Mouse (Mus musculus) kidney, embryonic 16.5 days (tissue): ENCODE data around the gene Fam214a. TPM values are rescaled to one million over a fixed set of nuclear protein-coding genes. Genes with fewer than 3 reads are reported as not detected.

Experiments
- ATAC-seq: fragments of 200-750 bp; cut with Nextera tagmentation; 2 replicates; pipeline ENCODE4 v1.8.0; 2017; ENCODE audit warnings: moderate TSS enrichment; ENCODE audit not compliant: low FRiP score, low TSS enrichment
- H3K27ac ChIP-seq: fragments of 300-500 bp; sonication (generic); 2 replicates; pipeline ENCODE4 v1.5.1; 2014; ENCODE audit warnings: low read length
- H3K27me3 ChIP-seq: fragments of 300-500 bp; sonication (generic); 2 replicates; pipeline ENCODE4 v1.6.1; 2014; ENCODE audit warnings: low read length, control low read depth, mixed read lengths; ENCODE audit not compliant: insufficient read depth
- H3K36me3 ChIP-seq: fragments of 300-500 bp; sonication (generic); 2 replicates; pipeline ENCODE4 v1.6.1; 2014; ENCODE audit warnings: low read length, control low read depth, mixed read lengths; ENCODE audit not compliant: insufficient read depth
- H3K4me1 ChIP-seq: fragments of 300-500 bp; sonication (generic); 2 replicates; pipeline ENCODE4 v1.6.1; 2014; ENCODE audit warnings: low read length, control low read depth, mixed read lengths; ENCODE audit not compliant: insufficient read depth
- H3K4me2 ChIP-seq: fragments of 300-500 bp; sonication (generic); replicated peaks from 2 replicates; pipeline ENCODE4 v1.6.1; 2014; ENCODE audit warnings: low read depth, low read length
- H3K4me3 ChIP-seq: fragments of 300-500 bp; sonication (generic); 2 replicates; pipeline ENCODE4 v1.5.1; 2014; ENCODE audit warnings: mild to moderate bottlenecking, low read length
- H3K9ac ChIP-seq: fragments of 300-500 bp; sonication (generic); replicated peaks from 2 replicates; pipeline ENCODE4 v1.6.1; 2014; ENCODE audit warnings: low read length
- H3K9me3 ChIP-seq: fragments of 300-500 bp; sonication (generic); 2 replicates; pipeline ENCODE4 v1.6.1; 2016; ENCODE audit warnings: low read length, control low read depth
- WGBS: fragments of 180-500 bp; shearing (Covaris S2); extraction: QIAGEN DNeasy Blood & Tissue Kit; methylation state at CpG from one replicate; pipeline ENCODE4 v1.1.7; 2014; 5-methylcytosine and 5-hydroxymethylcytosine counted together
- polyA plus RNA-seq: library from polyadenylated mRNA; unstranded; fragments of >200 nt; fragmentation: Nextera tagmentation; extraction: Ambion mirVana; gene quantifications from 2 replicates; pipeline ENCODE4 v1.2.1, GENCODE M21; 2015

The Fam214a gene
- polyA plus RNA-seq, 1 experiment from 2014 or later, result 13.6 TPM

GRCm38 (mm10) chr9:74921422-74921821, 31.3 kb upstream of the Fam214a start:
- H3K27ac ChIP-seq, result no peak overlapping the region
- H3K4me1 ChIP-seq, result peaks cover 11% of the 10 kb centered on the region; the same call in 1 of the 2 replicates
- H3K27me3 ChIP-seq, result no peaks in the 10 kb centered on the region
- no peak overlapping the region for H3K4me3 ChIP-seq
- no peak overlapping the region for H3K9ac ChIP-seq
- 35% methylated on average over 1 of the region's 1 CpGs for WGBS
- no peak overlapping the region for H3K4me2 ChIP-seq
- ATAC-seq, result 0 out of 2 replicates have a peak, but pooled peaks have one; percentile 33
- peaks cover 6% of the 10 kb centered on the region for H3K9me3 ChIP-seq
- H3K36me3 ChIP-seq, result no peaks in the 10 kb centered on the region

DNA sequence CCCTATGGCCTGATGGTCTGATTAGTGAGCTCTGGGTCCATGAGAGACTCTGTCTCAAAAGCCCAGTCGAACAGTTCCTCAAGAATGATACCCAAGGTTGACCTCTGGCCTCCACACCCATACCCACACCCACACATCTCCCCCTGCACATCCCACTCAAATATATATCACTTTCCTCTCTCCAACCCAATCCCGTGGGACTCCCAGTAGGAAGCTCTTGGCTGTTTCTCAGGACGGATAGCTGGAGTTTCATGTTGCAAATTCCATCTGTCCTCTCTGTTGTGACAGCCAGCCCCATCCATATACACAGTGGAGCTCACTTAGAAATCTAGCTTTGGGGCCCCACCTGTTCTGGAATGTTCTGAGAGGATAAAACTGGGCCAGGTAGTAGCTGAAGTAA, 29.8 kb upstream of the Fam214a start:
- WGBS, result 14% methylated on average over 3 of the region's 3 CpGs
- ATAC-seq, result peak; percentile 52; the same call in 1 of the 2 replicates

GRCm38 (mm10) chr9:74923291-74923977, 29.2 kb upstream of the Fam214a start:
- no peaks in the 10 kb centered on the region for H3K27me3 ChIP-seq
- WGBS, result 80% methylated on average over 6 of the region's 6 CpGs
- ATAC-seq, result peak; percentile 8; the same call in 1 of the 2 replicates
- H3K4me2 ChIP-seq, result no peak overlapping the region
- H3K9ac ChIP-seq, result no peak overlapping the region
- H3K36me3 ChIP-seq, result no peaks in the 10 kb centered on the region
- peaks cover 11% of the 10 kb centered on the region; the same call in 1 of the 2 replicates for H3K4me1 ChIP-seq
- no peaks in the 10 kb centered on the region for H3K9me3 ChIP-seq
- no peak overlapping the region for H3K27ac ChIP-seq
- no peak overlapping the region for H3K4me3 ChIP-seq

More for the DNA sequence above, 29.8 kb upstream of the Fam214a start:
- Histone ChIP-seq H3K4me3 (no peak overlapping the region), H3K27me3 (no peaks in the 10 kb centered on the region), H3K36me3 (no peaks in the 10 kb centered on the region), H3K4me1 (peaks cover 11% of the 10 kb centered on the region; the same call in 1 of the 2 replicates), H3K9ac (no peak overlapping the region), H3K9me3 (no peaks in the 10 kb centered on the region), H3K4me2 (no peak overlapping the region), H3K27ac (no peak overlapping the region)

- Histone ChIP-seq H3K4me2 (no peak overlapping the region), H3K27ac (no peak overlapping the region), H3K4me3 (no peak overlapping the region), H3K9me3 (no peaks in the 10 kb centered on the region), H3K36me3 (no peaks in the 10 kb centered on the region), H3K27me3 (no peaks in the 10 kb centered on the region), H3K9ac (no peak overlapping the region), H3K4me1 (peaks cover 11% of the 10 kb centered on the region; the same call in 1 of the 2 replicates)
- WGBS, result 78% methylated on average over 10 of the region's 10 CpGs
- ATAC-seq, result no peak
Observed at GRCm38 (mm10) chr9:74925220-74925769, 27.4 kb upstream of the Fam214a start.

DNA sequence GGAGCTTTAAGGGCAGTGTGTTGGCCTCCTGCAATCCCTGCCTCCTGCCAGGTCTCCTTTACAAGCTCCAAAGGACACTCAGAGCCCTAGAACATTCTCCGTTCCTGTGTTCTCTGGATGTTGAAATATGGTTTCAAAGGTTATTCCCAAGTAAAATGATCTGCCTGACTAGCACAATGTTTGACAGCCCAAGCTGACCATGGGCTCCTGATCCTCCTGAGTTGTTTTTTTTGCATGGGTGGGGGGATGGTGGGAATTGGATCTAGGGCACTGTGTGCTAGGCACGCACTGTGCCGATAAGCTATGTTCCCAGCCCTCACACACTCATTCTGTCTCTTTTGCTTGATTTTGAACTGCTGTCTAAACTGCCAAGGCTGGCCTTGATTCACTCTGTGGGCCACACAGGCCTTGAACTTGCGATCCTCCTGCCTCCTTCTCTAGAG, 22.7 kb upstream of the Fam214a start:
- no peak overlapping the region for H3K27ac ChIP-seq
- WGBS, result 68% methylated on average over 4 of the region's 4 CpGs
- H3K9me3 ChIP-seq, result no peaks in the 10 kb centered on the region
- no peak overlapping the region for H3K4me2 ChIP-seq
- no peak overlapping the region for H3K4me3 ChIP-seq
- H3K27me3 ChIP-seq, result no peaks in the 10 kb centered on the region
- no peaks in the 10 kb centered on the region for H3K36me3 ChIP-seq
- ATAC-seq, result no peak
- no peak overlapping the region for H3K9ac ChIP-seq
- H3K4me1 ChIP-seq, result no peaks in the 10 kb centered on the region

- H3K9ac ChIP-seq, result no peak overlapping the region
- 90% methylated on average over 5 of the region's 5 CpGs for WGBS
- no peaks in the 10 kb centered on the region for H3K27me3 ChIP-seq
- H3K9me3 ChIP-seq, result no peaks in the 10 kb centered on the region
- H3K4me1 ChIP-seq, result no peaks in the 10 kb centered on the region
- no peak overlapping the region for H3K4me2 ChIP-seq
- no peak for ATAC-seq
- no peaks in the 10 kb centered on the region for H3K36me3 ChIP-seq
- no peak overlapping the region for H3K4me3 ChIP-seq
- no peak overlapping the region for H3K27ac ChIP-seq
Observed at GRCm38 (mm10) chr9:74930653-74931052, 22.0 kb upstream of the Fam214a start.

GRCm38 (mm10) chr9:74935289-74935688, 17.4 kb upstream of the Fam214a start:
- H3K4me1 ChIP-seq, result no peaks in the 10 kb centered on the region
- 63% methylated on average over 3 of the region's 3 CpGs for WGBS
- no peak overlapping the region for H3K4me3 ChIP-seq
- H3K4me2 ChIP-seq, result no peak overlapping the region
- no peak overlapping the region for H3K27ac ChIP-seq
- no peaks in the 10 kb centered on the region for H3K36me3 ChIP-seq
- no peak for ATAC-seq
- no peaks in the 10 kb centered on the region for H3K27me3 ChIP-seq
- no peak overlapping the region for H3K9ac ChIP-seq
- no peaks in the 10 kb centered on the region for H3K9me3 ChIP-seq

DNA sequence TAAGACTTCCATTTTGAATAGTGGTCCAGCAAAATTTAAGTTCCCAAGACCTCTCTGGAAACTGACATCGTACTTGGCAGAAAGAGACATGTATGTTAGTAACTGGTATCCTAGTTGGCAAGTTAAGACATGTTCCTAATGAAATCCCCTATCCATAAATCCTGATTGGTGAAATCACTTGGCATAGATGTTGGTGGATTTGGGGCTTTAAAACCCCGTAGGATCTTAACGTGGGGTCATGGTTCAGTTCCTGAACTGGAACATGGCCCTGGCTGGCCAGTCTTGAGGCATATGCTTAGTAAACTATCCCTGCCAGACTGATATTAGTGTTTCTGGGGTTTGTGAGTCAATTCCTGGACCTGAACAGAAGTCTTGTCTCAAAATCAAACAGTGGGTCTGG, 14.9 kb upstream of the Fam214a start:
- Histone ChIP-seq H3K4me2 (no peak overlapping the region), H3K9me3 (no peaks in the 10 kb centered on the region), H3K36me3 (no peaks in the 10 kb centered on the region), H3K4me3 (no peak overlapping the region), H3K27me3 (no peaks in the 10 kb centered on the region), H3K27ac (no peak overlapping the region), H3K9ac (no peak overlapping the region), H3K4me1 (no peaks in the 10 kb centered on the region)
- no peak for ATAC-seq
- 81% methylated on average over 3 of the region's 3 CpGs for WGBS

DNA sequence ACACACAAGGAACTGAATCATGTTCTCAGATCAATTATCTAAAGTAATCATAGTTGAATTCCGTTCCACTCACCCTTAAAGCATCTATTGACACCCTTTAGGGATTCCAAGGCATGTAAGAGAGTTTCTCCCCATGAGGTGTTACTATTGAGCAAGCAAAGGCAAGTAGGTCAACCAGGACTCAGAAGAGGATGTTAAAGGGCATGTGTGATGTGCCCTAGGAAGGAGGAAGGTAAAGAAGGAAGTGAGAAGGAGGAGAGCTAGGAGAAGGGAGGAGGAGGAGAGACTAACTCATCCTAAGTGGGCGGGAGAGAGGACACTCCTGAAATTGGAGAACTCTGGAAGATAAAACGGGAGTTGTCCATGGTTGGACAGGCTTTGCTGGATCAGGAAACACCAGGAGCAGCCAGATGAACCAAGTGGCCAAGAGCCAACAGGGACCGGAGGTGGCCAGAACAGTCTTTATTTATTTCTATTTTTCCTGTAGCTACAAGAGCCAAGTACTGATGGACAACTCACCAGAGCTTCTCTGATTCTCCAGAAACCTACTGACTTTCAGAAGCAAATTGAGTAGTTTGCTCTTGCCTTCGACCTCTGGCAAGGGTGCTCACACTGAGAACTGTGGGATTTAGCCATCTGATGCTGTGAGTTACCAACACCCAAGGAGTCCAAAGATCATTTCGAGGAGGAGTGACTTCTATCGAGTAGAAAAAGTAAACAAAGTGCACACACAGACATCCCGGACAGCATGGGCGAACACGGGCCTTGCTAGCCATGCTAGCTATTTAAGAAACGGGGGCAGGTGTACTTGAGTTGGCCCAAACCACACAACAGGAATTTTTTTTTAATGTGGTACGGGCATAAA, 13.8 kb upstream of the Fam214a start:
- Histone ChIP-seq H3K9me3 (no peaks in the 10 kb centered on the region), H3K9ac (no peak overlapping the region), H3K4me2 (no peak overlapping the region), H3K4me3 (no peak overlapping the region), H3K36me3 (no peaks in the 10 kb centered on the region), H3K27ac (no peak overlapping the region), H3K27me3 (no peaks in the 10 kb centered on the region), H3K4me1 (peaks cover 3% of the 10 kb centered on the region; the same call in 1 of the 2 replicates)
- 58% methylated on average over 12 of the region's 12 CpGs for WGBS
- no peak for ATAC-seq
